Mouse (Mus musculus): Measurements from ENCODE around the gene Ell2.

DNA sequence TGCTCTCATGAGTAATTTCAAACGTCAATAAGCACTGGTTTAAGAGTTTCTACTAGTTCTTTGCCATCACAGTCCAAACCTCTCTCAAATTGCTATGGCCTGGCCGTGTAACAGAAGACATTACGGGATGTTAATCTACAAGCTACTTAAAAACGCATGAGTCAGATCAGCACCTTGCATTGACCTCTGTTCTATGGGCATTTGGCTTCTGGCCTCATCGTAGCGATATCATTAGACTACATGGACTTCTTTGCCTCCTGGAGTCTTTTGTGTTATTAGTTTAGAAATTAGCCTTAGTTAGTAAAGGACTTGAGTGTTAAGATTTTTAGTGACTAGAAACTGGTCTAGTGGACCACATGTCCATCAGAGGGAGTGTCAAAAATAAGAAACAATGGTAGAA is 7.8 kb downstream of the Ell2 start:
- TF ChIP-seq CTCF (IDR thresholded peaks at IDR 0.05; ENCODE audit: control insufficient read depth, insufficient read depth, low read length) = no peak
- TF ChIP-seq POLR2A (IDR thresholded peaks at IDR 0.05; ENCODE audit: borderline replicate concordance, control insufficient read depth, low read depth, low read length) = no peak
